Mouse (Mus musculus) kidney, embryonic 16.5 days (tissue): Measurements from ENCODE around the gene Kcnip4. TPM values are rescaled to one million over a fixed set of nuclear protein-coding genes. Genes with fewer than 3 reads are reported as not detected.

ENCODE experiments used
- ATAC-seq: fragments of 200-750 bp; cut with Nextera tagmentation; 2 replicates; pipeline ENCODE4 v1.8.0; 2017; ENCODE audit warnings: moderate TSS enrichment; ENCODE audit not compliant: low FRiP score, low TSS enrichment
- H3K27ac ChIP-seq: fragments of 300-500 bp; sonication (generic); 2 replicates; pipeline ENCODE4 v1.5.1; 2014; ENCODE audit warnings: low read length
- H3K27me3 ChIP-seq: fragments of 300-500 bp; sonication (generic); 2 replicates; pipeline ENCODE4 v1.6.1; 2014; ENCODE audit warnings: low read length, control low read depth, mixed read lengths; ENCODE audit not compliant: insufficient read depth
- H3K36me3 ChIP-seq: fragments of 300-500 bp; sonication (generic); 2 replicates; pipeline ENCODE4 v1.6.1; 2014; ENCODE audit warnings: low read length, control low read depth, mixed read lengths; ENCODE audit not compliant: insufficient read depth
- H3K4me1 ChIP-seq: fragments of 300-500 bp; sonication (generic); 2 replicates; pipeline ENCODE4 v1.6.1; 2014; ENCODE audit warnings: low read length, control low read depth, mixed read lengths; ENCODE audit not compliant: insufficient read depth
- H3K4me2 ChIP-seq: fragments of 300-500 bp; sonication (generic); replicated peaks from 2 replicates; pipeline ENCODE4 v1.6.1; 2014; ENCODE audit warnings: low read depth, low read length
- H3K4me3 ChIP-seq: fragments of 300-500 bp; sonication (generic); 2 replicates; pipeline ENCODE4 v1.5.1; 2014; ENCODE audit warnings: mild to moderate bottlenecking, low read length
- H3K9ac ChIP-seq: fragments of 300-500 bp; sonication (generic); replicated peaks from 2 replicates; pipeline ENCODE4 v1.6.1; 2014; ENCODE audit warnings: low read length
- H3K9me3 ChIP-seq: fragments of 300-500 bp; sonication (generic); 2 replicates; pipeline ENCODE4 v1.6.1; 2016; ENCODE audit warnings: low read length, control low read depth
- WGBS: fragments of 180-500 bp; shearing (Covaris S2); extraction: QIAGEN DNeasy Blood & Tissue Kit; methylation state at CpG from one replicate; pipeline ENCODE4 v1.1.7; 2014; 5-methylcytosine and 5-hydroxymethylcytosine counted together
- polyA plus RNA-seq: library from polyadenylated mRNA; unstranded; fragments of >200 nt; fragmentation: Nextera tagmentation; extraction: Ambion mirVana; gene quantifications from 2 replicates; pipeline ENCODE4 v1.2.1, GENCODE M21; 2015

The Kcnip4 gene
- polyA plus RNA-seq, 1 experiment from 2014 or later, result 0.65 TPM

- no peaks in the 10 kb centered on the region for H3K9me3 ChIP-seq
- no peak overlapping the region for H3K27ac ChIP-seq
- no peaks in the 10 kb centered on the region for H3K27me3 ChIP-seq
- H3K4me1 ChIP-seq, result no peaks in the 10 kb centered on the region
- no peak overlapping the region for H3K4me2 ChIP-seq
- 48% methylated on average over 2 of the region's 2 CpGs for WGBS
- H3K4me3 ChIP-seq, result no peak overlapping the region
- no peaks in the 10 kb centered on the region for H3K36me3 ChIP-seq
- H3K9ac ChIP-seq, result no peak overlapping the region
- no peak for ATAC-seq
These were observed 37.4 kb downstream of the Kcnip4 start for GRCm38 (mm10) chr5:49487270-49487669.

- H3K4me3 ChIP-seq, result no peak overlapping the region
These were observed 54.0 kb downstream of the Kcnip4 start for GRCm38 (mm10) chr5:49470738-49471137.

GRCm38 (mm10) chr5:49460643-49461276, 63.9 kb downstream of the Kcnip4 start:
- no peak for ATAC-seq
- Histone ChIP-seq H3K27me3 (no peaks in the 10 kb centered on the region), H3K4me3 (no peak overlapping the region), H3K27ac (no peak overlapping the region), H3K4me1 (no peaks in the 10 kb centered on the region), H3K36me3 (no peaks in the 10 kb centered on the region), H3K4me2 (no peak overlapping the region), H3K9me3 (no peaks in the 10 kb centered on the region), H3K9ac (no peak overlapping the region)
- 74% methylated on average over 6 of the region's 6 CpGs for WGBS

More at GRCm38 (mm10) chr5:49470738-49471137, 54.0 kb downstream of the Kcnip4 start:
- Histone ChIP-seq H3K4me2 (no peak overlapping the region), H3K9me3 (no peaks in the 10 kb centered on the region), H3K9ac (no peak overlapping the region), H3K4me1 (no peaks in the 10 kb centered on the region), H3K27ac (no peak overlapping the region), H3K27me3 (no peaks in the 10 kb centered on the region), H3K36me3 (no peaks in the 10 kb centered on the region)
- ATAC-seq, result no peak
- WGBS, result 88% methylated on average over 2 of the region's 2 CpGs

GRCm38 (mm10) chr5:49453100-49453499, 71.6 kb downstream of the Kcnip4 start:
- Histone ChIP-seq H3K27me3 (no peaks in the 10 kb centered on the region), H3K9me3 (no peaks in the 10 kb centered on the region), H3K27ac (no peak overlapping the region), H3K36me3 (no peaks in the 10 kb centered on the region), H3K4me3 (no peak overlapping the region), H3K9ac (no peak overlapping the region), H3K4me2 (no peak overlapping the region), H3K4me1 (no peaks in the 10 kb centered on the region)
- ATAC-seq, result no peak
- 87% methylated on average over 3 of the region's 3 CpGs for WGBS

GRCm38 (mm10) chr5:49451295-49451694, 73.4 kb downstream of the Kcnip4 start:
- Histone ChIP-seq H3K4me2 (no peak overlapping the region), H3K4me3 (no peak overlapping the region), H3K36me3 (no peaks in the 10 kb centered on the region), H3K9ac (no peak overlapping the region), H3K27me3 (no peaks in the 10 kb centered on the region), H3K9me3 (no peaks in the 10 kb centered on the region), H3K4me1 (no peaks in the 10 kb centered on the region), H3K27ac (no peak overlapping the region)
- ATAC-seq, result no peak

GRCm38 (mm10) chr5:49450876-49451275, 73.8 kb downstream of the Kcnip4 start:
- H3K27ac ChIP-seq, result no peak overlapping the region
- H3K9ac ChIP-seq, result no peak overlapping the region
- H3K4me2 ChIP-seq, result no peak overlapping the region
- H3K36me3 ChIP-seq, result no peaks in the 10 kb centered on the region
- no peaks in the 10 kb centered on the region for H3K4me1 ChIP-seq
- H3K27me3 ChIP-seq, result no peaks in the 10 kb centered on the region
- H3K4me3 ChIP-seq, result no peak overlapping the region
- ATAC-seq, result no peak
- H3K9me3 ChIP-seq, result no peaks in the 10 kb centered on the region
- WGBS, result 63% methylated on average over 3 of the region's 3 CpGs

GRCm38 (mm10) chr5:49437236-49437635, 87.5 kb downstream of the Kcnip4 start:
- no peaks in the 10 kb centered on the region for H3K4me1 ChIP-seq
- no peaks in the 10 kb centered on the region for H3K9me3 ChIP-seq
- H3K36me3 ChIP-seq, result no peaks in the 10 kb centered on the region
- 38% methylated on average over 2 of the region's 2 CpGs for WGBS
- H3K9ac ChIP-seq, result no peak overlapping the region
- no peak overlapping the region for H3K4me2 ChIP-seq
- no peak for ATAC-seq
- H3K27me3 ChIP-seq, result no peaks in the 10 kb centered on the region
- no peak overlapping the region for H3K4me3 ChIP-seq
- H3K27ac ChIP-seq, result no peak overlapping the region

- Histone ChIP-seq H3K36me3 (no peaks in the 10 kb centered on the region), H3K27ac (no peak overlapping the region), H3K4me1 (no peaks in the 10 kb centered on the region), H3K27me3 (no peaks in the 10 kb centered on the region), H3K9me3 (no peaks in the 10 kb centered on the region), H3K4me2 (no peak overlapping the region), H3K9ac (no peak overlapping the region), H3K4me3 (no peak overlapping the region)
- ATAC-seq, result no peak
These were observed 97.0 kb downstream of the Kcnip4 start for GRCm38 (mm10) chr5:49427689-49428088.

- H3K27me3 ChIP-seq, result no peaks in the 10 kb centered on the region
- no peak overlapping the region for H3K27ac ChIP-seq
- H3K36me3 ChIP-seq, result no peaks in the 10 kb centered on the region
- no peak overlapping the region for H3K9ac ChIP-seq
- no peak overlapping the region for H3K4me3 ChIP-seq
- no peaks in the 10 kb centered on the region for H3K9me3 ChIP-seq
- ATAC-seq, result no peak
- H3K4me2 ChIP-seq, result no peak overlapping the region
- no peaks in the 10 kb centered on the region for H3K4me1 ChIP-seq
These were observed 105.0 kb downstream of the Kcnip4 start for GRCm38 (mm10) chr5:49419707-49420106.

- Histone ChIP-seq H3K9ac (no peak overlapping the region), H3K9me3 (no peaks in the 10 kb centered on the region), H3K4me2 (no peak overlapping the region), H3K4me3 (no peak overlapping the region), H3K4me1 (no peaks in the 10 kb centered on the region), H3K27me3 (no peaks in the 10 kb centered on the region), H3K27ac (no peak overlapping the region), H3K36me3 (no peaks in the 10 kb centered on the region)
- ATAC-seq, result no peak
- WGBS, result 65% methylated on average over 1 of the region's 1 CpGs
These were observed 116.4 kb downstream of the Kcnip4 start for GRCm38 (mm10) chr5:49408351-49408750.
